8 mouse cellular contexts compared by ENCODE assay signal in genomic region chr1:90849836-90850235, GRCm38 (mm10). TPM values are rescaled to one million over a fixed set of nuclear protein-coding genes. Genes with fewer than 3 reads are reported as not detected.
DNase-seq lines count a peak whose midpoint lies in the region; ATAC-seq and TF ChIP-seq lines count a peak whose summit lies in the region.

No protein-coding gene starts in this region.

- no peaks in the 10 kb centered on the region for H3K9me3 ChIP-seq in embryonic facial prominence, embryonic 11.5 days (replicated peaks; ENCODE audit: control insufficient read depth, low read length)
- H3K9me3 ChIP-seq in kidney, embryonic 14.5 days (ENCODE audit: control insufficient read depth, low read length): no peaks in the 10 kb centered on the region
- H3K9me3 ChIP-seq in midbrain, embryonic 11.5 days (ENCODE audit: control insufficient read depth, low read length): no peaks in the 10 kb centered on the region

- H3K36me3 ChIP-seq in embryonic facial prominence, embryonic 11.5 days (replicated peaks; ENCODE audit: control insufficient read depth, insufficient read depth, low read depth, low read length): no peaks in the 10 kb centered on the region
- H3K36me3 ChIP-seq in kidney, embryonic 14.5 days (ENCODE audit: control insufficient read depth, insufficient read depth, low read length): no peaks in the 10 kb centered on the region
- no peaks in the 10 kb centered on the region for H3K36me3 ChIP-seq in midbrain, embryonic 11.5 days (ENCODE audit: control insufficient read depth, insufficient read depth, low read length)

- TF ChIP-seq CTCF in layer of hippocampus, adult 2 months (conservative IDR thresholded peaks at IDR 0.05): peak; percentile 82

- no peak overlapping the region for H3K4me2 ChIP-seq in embryonic facial prominence, embryonic 11.5 days (ENCODE audit: low read depth, low read length)
- H3K4me2 ChIP-seq in kidney, embryonic 14.5 days (replicated peaks; ENCODE audit: low read depth, low read length): no peak overlapping the region
- no peak overlapping the region for H3K4me2 ChIP-seq in midbrain, embryonic 11.5 days

- H3K4me1 ChIP-seq in embryonic facial prominence, embryonic 11.5 days (ENCODE audit: control insufficient read depth, insufficient read depth, low read length): no peaks in the 10 kb centered on the region
- H3K4me1 ChIP-seq in kidney, embryonic 14.5 days (ENCODE audit: control insufficient read depth, insufficient read depth, low read length): no peaks in the 10 kb centered on the region
- H3K4me1 ChIP-seq in midbrain, embryonic 11.5 days (ENCODE audit: control insufficient read depth, insufficient read depth, low read length): no peaks in the 10 kb centered on the region

- no peak for ATAC-seq in embryonic facial prominence, embryonic 11.5 days (replicated peaks; ENCODE audit: insufficient number of reproducible peaks, low FRiP score, low TSS enrichment, low read depth)
- ATAC-seq in kidney, embryonic 14.5 days (ENCODE audit: low FRiP score, low TSS enrichment): peak; percentile 73; the same call in 1 of the 2 replicates
- peak; percentile 35; the same call in 1 of the 2 replicates for ATAC-seq in midbrain, embryonic 11.5 days (ENCODE audit: low FRiP score)
- ATAC-seq in erythroblast, adult 5-6 weeks (replicated peaks; ENCODE audit: low FRiP score, poor library complexity, severe bottlenecking): no peak

- 37% methylated on average over 8 of the region's 8 CpGs for WGBS in embryonic facial prominence, embryonic 11.5 days
- WGBS in kidney, embryonic 14.5 days: 16% methylated on average over 8 of the region's 8 CpGs
- 37% methylated on average over 8 of the region's 8 CpGs for WGBS in midbrain, embryonic 11.5 days

- peak in 1 of 2 experiments; percentile 14 for DNase-seq in layer of hippocampus, adult 2 months (ENCODE audit: low spot score in 2 of 2)
- no peak for DNase-seq in layer of hippocampus, adult 9-10 months (ENCODE audit: low spot score)
- DNase-seq in adrenal gland, postnatal 10 days: peak; percentile 30
- DNase-seq in embryonic facial prominence, embryonic 11.5 days (ENCODE audit: low spot score): peak; percentile 45
- no peak for DNase-seq in midbrain, embryonic 11.5 days (ENCODE audit: low spot score, missing footprints)
- DNase-seq in thymus, postnatal 14 days: peak; percentile 43

- H3K27me3 ChIP-seq in embryonic facial prominence, embryonic 11.5 days (ENCODE audit: control insufficient read depth, insufficient read depth, low read length): no peaks in the 10 kb centered on the region
- no peaks in the 10 kb centered on the region for H3K27me3 ChIP-seq in kidney, embryonic 14.5 days (ENCODE audit: control insufficient read depth, insufficient read depth, low read length)
- no peaks in the 10 kb centered on the region for H3K27me3 ChIP-seq in midbrain, embryonic 11.5 days (ENCODE audit: control insufficient read depth, insufficient read depth, low read length)

- no peak overlapping the region for H3K9ac ChIP-seq in embryonic facial prominence, embryonic 11.5 days (replicated peaks; ENCODE audit: low read length)
- H3K9ac ChIP-seq in kidney, embryonic 14.5 days (ENCODE audit: low read depth, low read length): no peak overlapping the region
- no peak overlapping the region for H3K9ac ChIP-seq in midbrain, embryonic 11.5 days (ENCODE audit: low read length)

- no peak overlapping the region for H3K4me3 ChIP-seq in layer of hippocampus, adult 2 months
- H3K4me3 ChIP-seq in embryonic facial prominence, embryonic 11.5 days (ENCODE audit: low read depth, low read length): no peak overlapping the region
- no peak overlapping the region for H3K4me3 ChIP-seq in kidney, embryonic 14.5 days (ENCODE audit: low read length)
- H3K4me3 ChIP-seq in midbrain, embryonic 11.5 days (ENCODE audit: low read depth, low read length): no peak overlapping the region

- H3K27ac ChIP-seq in layer of hippocampus, adult 2 months: no peak overlapping the region
- H3K27ac ChIP-seq in embryonic facial prominence, embryonic 11.5 days (replicated peaks; ENCODE audit: low read depth, low read length): no peak overlapping the region
- no peak overlapping the region for H3K27ac ChIP-seq in kidney, embryonic 14.5 days (ENCODE audit: low read depth, low read length)
- no peak overlapping the region for H3K27ac ChIP-seq in midbrain, embryonic 11.5 days (ENCODE audit: low read depth, low read length)

RNA-seq across cellular contexts. Expression of gene Col6a3, which starts 6.1 kb away (rescaled TPM):
- total RNA-seq in layer of hippocampus, adult 2 months (2021): 1 to 10 TPM; 3.4 to 4.0 TPM
- 100 to 1,000 TPM; 124 to 127 TPM for total RNA-seq in adrenal gland, postnatal 10 days (2021)
- 17.4 and 19.5 TPM in 2 replicates for polyA plus RNA-seq in embryonic facial prominence, embryonic 11.5 days (2014; fragmentation: Nextera tagmentation; extraction: Ambion mirVana)
- 22.0 and 22.8 TPM in 2 replicates for polyA plus RNA-seq in kidney, embryonic 14.5 days (2014; fragmentation: Nextera tagmentation; extraction: Ambion mirVana)
- polyA plus RNA-seq in midbrain, embryonic 11.5 days (2014; fragmentation: Nextera tagmentation; extraction: Ambion mirVana): 6.5 and 6.7 TPM in 2 replicates
- total RNA-seq in erythroblast, adult 5-6 weeks (2015; ENCODE audit: low replicate concordance): 0.21 TPM in 1 of 2 replicates, not detected in the other
- 0.14 TPM in 1 of 2 replicates, not detected in the other for total RNA-seq in erythroblast, adult 5-6 weeks (2017; ENCODE audit: low replicate concordance)

Comparison
In these comparisons a context has a peak if more than half of its experiments do, and no peak if none do; other contexts are left out.
1. DNase-seq: peak in adrenal gland, postnatal 10 days (single experiment), embryonic facial prominence, embryonic 11.5 days (single experiment) and thymus, postnatal 14 days (single experiment); none in layer of hippocampus, adult 9-10 months (single experiment) and midbrain, embryonic 11.5 days (single experiment).
2. ATAC-seq: peak in kidney, embryonic 14.5 days (single experiment) and midbrain, embryonic 11.5 days (single experiment); none in embryonic facial prominence, embryonic 11.5 days (single experiment) and erythroblast, adult 5-6 weeks (single experiment).
3. RNA of gene Col6a3, which starts 6.1 kb away (total RNA-seq): 124 to 127 TPM in adrenal gland, postnatal 10 days; 3.4 to 4.0 TPM in layer of hippocampus, adult 2 months and 0.14 to 0.21 TPM in erythroblast, adult 5-6 weeks; every median in the first group is over 10 times any median in the second.